Comparison of ENCODE assay signal across 34 mouse cellular contexts in the genomic region with DNA sequence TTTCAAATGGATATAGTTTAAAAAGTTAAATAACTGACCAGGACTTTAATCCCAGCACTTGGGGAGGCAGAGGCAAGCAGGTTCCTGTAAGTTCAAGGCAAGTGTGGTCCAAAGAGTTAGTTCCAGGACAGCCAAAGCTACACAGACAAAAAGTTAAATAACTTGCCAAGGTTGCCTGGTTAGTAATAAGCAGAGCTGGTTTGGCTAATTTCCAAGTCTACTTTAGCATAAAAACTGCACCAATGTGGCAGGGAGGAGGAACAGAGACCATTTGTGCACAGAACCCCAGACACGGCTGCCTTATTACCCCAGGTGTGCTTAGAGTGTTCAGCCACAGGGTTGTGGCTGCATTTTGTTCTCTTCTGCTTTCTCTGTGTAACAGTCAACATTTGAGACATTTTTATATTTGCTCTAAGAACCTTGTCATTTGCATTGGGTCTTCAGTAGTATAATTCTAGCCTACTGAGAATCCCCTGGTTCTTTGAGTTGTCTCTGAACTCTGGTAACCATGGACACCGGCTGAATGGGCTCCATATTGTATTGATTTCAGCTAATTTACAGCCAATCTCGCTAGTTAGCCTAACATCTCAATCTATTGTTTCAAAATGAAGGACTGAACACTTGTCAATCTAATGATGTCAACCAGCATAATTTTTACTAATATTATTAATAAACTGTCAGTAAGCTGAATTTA.
DNase-seq lines count a peak whose midpoint lies in the region; ATAC-seq and TF ChIP-seq lines count a peak whose summit lies in the region.
"Had no signal": no experiment of that assay in that cellular context is flagged by ENCODE, and none has a peak within 500 bp of the region (broad histone marks: within the 10 kb centered on the region; RNA-seq: fewer than 3 reads in every experiment).

No protein-coding gene starts in this region.

- no peak for TF ChIP-seq CTCF in hindbrain, postnatal 0 days (IDR thresholded peaks at IDR 0.05; ENCODE audit: low read depth)

- H3K4me1 ChIP-seq in forebrain, embryonic 14.5 days (ENCODE audit: control insufficient read depth, insufficient read depth, low read length) = peaks cover 8% of the 10 kb centered on the region
- H3K4me1 ChIP-seq in forebrain, embryonic 13.5 days = peaks cover 21% of the 10 kb centered on the region
- H3K4me1 ChIP-seq in hindbrain, postnatal 0 days (ENCODE audit: insufficient read depth, low read length) = no peaks in the 10 kb centered on the region
- H3K4me1 ChIP-seq in hindbrain, embryonic 10.5 days (replicated peaks) = peaks cover 6% of the 10 kb centered on the region; the same call in 1 of the 2 replicates
- 0 out of 2 replicates have a peak, but pooled peaks cover 8% of the 10 kb centered on the region for H3K4me1 ChIP-seq in neural tube, embryonic 12.5 days
- H3K4me1 ChIP-seq: embryonic facial prominence, embryonic 13.5 days had no signal

- no peak overlapping the region for H3K9ac ChIP-seq in forebrain, embryonic 14.5 days (ENCODE audit: low read length)
- H3K9ac ChIP-seq in forebrain, embryonic 13.5 days = no peak overlapping the region
- H3K9ac ChIP-seq in hindbrain, postnatal 0 days (replicated peaks; ENCODE audit: low read length) = no peak overlapping the region
- H3K9ac ChIP-seq in neural tube, embryonic 12.5 days = no peak overlapping the region
- H3K9ac ChIP-seq: embryonic facial prominence, embryonic 13.5 days; forebrain, embryonic 12.5 days; liver, embryonic 14.5 days; midbrain, embryonic 12.5 days had no signal

- H3K27me3 ChIP-seq in forebrain, embryonic 14.5 days (replicated peaks; ENCODE audit: control insufficient read depth, insufficient read depth, low read length) = no peaks in the 10 kb centered on the region
- H3K27me3 ChIP-seq in forebrain, embryonic 13.5 days = peaks cover 6% of the 10 kb centered on the region; the same call in 1 of the 2 replicates
- H3K27me3 ChIP-seq in hindbrain, postnatal 0 days (ENCODE audit: insufficient read depth, low read length) = no peaks in the 10 kb centered on the region
- no peaks in the 10 kb centered on the region for H3K27me3 ChIP-seq in hindbrain, embryonic 10.5 days (ENCODE audit: insufficient read depth, poor library complexity, severe bottlenecking)
- H3K27me3 ChIP-seq in neural tube, embryonic 12.5 days (replicated peaks) = no peaks in the 10 kb centered on the region
- H3K27me3 ChIP-seq: embryonic facial prominence, embryonic 13.5 days; midbrain, embryonic 12.5 days; Patski had no signal

- H3K4me2 ChIP-seq in forebrain, embryonic 14.5 days (ENCODE audit: low read length) = no peak overlapping the region
- H3K4me2 ChIP-seq in forebrain, embryonic 13.5 days = no peak overlapping the region
- H3K4me2 ChIP-seq in hindbrain, postnatal 0 days (ENCODE audit: low read depth, low read length) = no peak overlapping the region
- no peak overlapping the region for H3K4me2 ChIP-seq in neural tube, embryonic 12.5 days (replicated peaks)
- H3K4me2 ChIP-seq: embryonic facial prominence, embryonic 13.5 days; heart, embryonic 11.5 days; midbrain, embryonic 12.5 days had no signal

- no peak for ATAC-seq in forebrain, embryonic 14.5 days
- no peak for ATAC-seq in forebrain, embryonic 13.5 days
- ATAC-seq in hindbrain, postnatal 0 days = no peak
- peak; percentile 48; the same call in 1 of the 2 replicates for ATAC-seq in neural tube, embryonic 12.5 days (ENCODE audit: low FRiP score, low read depth)
- ATAC-seq: intestine, postnatal 0 days; Patski had no signal

- no peak overlapping the region for H3K27ac ChIP-seq in forebrain, embryonic 14.5 days (ENCODE audit: low read depth, low read length)
- no peak overlapping the region for H3K27ac ChIP-seq in forebrain, embryonic 13.5 days
- H3K27ac ChIP-seq in hindbrain, postnatal 0 days = no peak overlapping the region
- H3K27ac ChIP-seq in hindbrain, embryonic 10.5 days = no peak overlapping the region
- H3K27ac ChIP-seq in neural tube, embryonic 12.5 days = no peak overlapping the region
- H3K27ac ChIP-seq: embryonic facial prominence, embryonic 13.5 days; forebrain, embryonic 12.5 days; gastrocnemius, adult 2 months; liver, embryonic 14.5 days; midbrain, embryonic 12.5 days; stomach, postnatal 0 days had no signal

- H3K4me3 ChIP-seq in forebrain, embryonic 14.5 days (ENCODE audit: low read depth, low read length) = no peak overlapping the region
- no peak overlapping the region for H3K4me3 ChIP-seq in forebrain, embryonic 13.5 days
- H3K4me3 ChIP-seq in hindbrain, postnatal 0 days (ENCODE audit: low read length) = no peak overlapping the region
- H3K4me3 ChIP-seq in hindbrain, embryonic 10.5 days = no peak overlapping the region
- no peak overlapping the region for H3K4me3 ChIP-seq in neural tube, embryonic 12.5 days
- H3K4me3 ChIP-seq: embryonic facial prominence, embryonic 13.5 days; forebrain, embryonic 12.5 days; gastrocnemius, adult 2 months; midbrain, embryonic 12.5 days; myocyte had no signal

- peak; percentile 51 for DNase-seq in forebrain, embryonic 14.5 days (ENCODE audit: low spot score)
- peak; percentile 10 for DNase-seq in hindbrain, postnatal 0 days (ENCODE audit: low spot score)
- DNase-seq in hindbrain, embryonic 10.5 days (ENCODE audit: low spot score) = no peak
- DNase-seq in neural tube, embryonic 10.5 days (ENCODE audit: extremely low spot score, low spot score) = no peak
- no peak for DNase-seq in MN1 (ENCODE audit: low spot score)
- DNase-seq: adrenal gland, postnatal 10 days; cerebellum, adult 11 months; cerebellum, adult 9-10 months; cerebellum, postnatal 36 days; gastrocnemius, adult 2 months; gastrocnemius, postnatal 36 days; heart, adult 18-20 months; heart, postnatal 36 days; kidney, adult 9 months; kidney, postnatal 10 days; layer of hippocampus, adult 9-11 months; liver; lung, adult 2 months; lung, postnatal 14 days; right cerebral cortex, postnatal 4 days; thymus, adult 18-20 months; thymus, postnatal 25 days had no signal

- H3K36me3 ChIP-seq in forebrain, embryonic 14.5 days (ENCODE audit: control insufficient read depth, insufficient read depth, low read length) = no peaks in the 10 kb centered on the region
- no peaks in the 10 kb centered on the region for H3K36me3 ChIP-seq in forebrain, embryonic 13.5 days (ENCODE audit: poor library complexity, severe bottlenecking)
- no peaks in the 10 kb centered on the region for H3K36me3 ChIP-seq in hindbrain, postnatal 0 days (ENCODE audit: insufficient read depth, low read length)
- H3K36me3 ChIP-seq in hindbrain, embryonic 10.5 days = no peaks in the 10 kb centered on the region
- H3K36me3 ChIP-seq in neural tube, embryonic 12.5 days = no peaks in the 10 kb centered on the region
- H3K36me3 ChIP-seq: embryonic facial prominence, embryonic 13.5 days; forebrain, embryonic 12.5 days; G1E; midbrain, embryonic 12.5 days had no signal

- H3K9me3 ChIP-seq in forebrain, embryonic 14.5 days (replicated peaks; ENCODE audit: control insufficient read depth, low read length) = no peaks in the 10 kb centered on the region
- no peaks in the 10 kb centered on the region for H3K9me3 ChIP-seq in forebrain, embryonic 13.5 days (replicated peaks)
- no peaks in the 10 kb centered on the region for H3K9me3 ChIP-seq in hindbrain, postnatal 0 days (ENCODE audit: low read length)
- no peaks in the 10 kb centered on the region for H3K9me3 ChIP-seq in hindbrain, embryonic 10.5 days
- no peaks in the 10 kb centered on the region for H3K9me3 ChIP-seq in neural tube, embryonic 12.5 days
- H3K9me3 ChIP-seq: embryonic facial prominence, embryonic 13.5 days; forebrain, embryonic 12.5 days; G1E; midbrain, embryonic 12.5 days had no signal

- WGBS in forebrain, embryonic 14.5 days = 21% methylated on average over 3 of the region's 3 CpGs
- WGBS in forebrain, embryonic 13.5 days = 33% methylated on average over 3 of the region's 3 CpGs
- 35% methylated on average over 3 of the region's 3 CpGs for WGBS in hindbrain, postnatal 0 days
- WGBS in hindbrain, embryonic 10.5 days = 77% methylated on average over 3 of the region's 3 CpGs
- WGBS in neural tube, embryonic 12.5 days = 47% methylated on average over 3 of the region's 3 CpGs

Comparison
In these comparisons a context has a peak if more than half of its experiments do, and no peak if none do; other contexts are left out.
1. DNase-seq: peak in forebrain, embryonic 14.5 days (single experiment) and hindbrain, postnatal 0 days (single experiment); none in hindbrain, embryonic 10.5 days (single experiment), neural tube, embryonic 10.5 days (single experiment) and MN1 (single experiment).